Mouse (Mus musculus): ENCODE measurements around the gene Dis3.

DNA sequence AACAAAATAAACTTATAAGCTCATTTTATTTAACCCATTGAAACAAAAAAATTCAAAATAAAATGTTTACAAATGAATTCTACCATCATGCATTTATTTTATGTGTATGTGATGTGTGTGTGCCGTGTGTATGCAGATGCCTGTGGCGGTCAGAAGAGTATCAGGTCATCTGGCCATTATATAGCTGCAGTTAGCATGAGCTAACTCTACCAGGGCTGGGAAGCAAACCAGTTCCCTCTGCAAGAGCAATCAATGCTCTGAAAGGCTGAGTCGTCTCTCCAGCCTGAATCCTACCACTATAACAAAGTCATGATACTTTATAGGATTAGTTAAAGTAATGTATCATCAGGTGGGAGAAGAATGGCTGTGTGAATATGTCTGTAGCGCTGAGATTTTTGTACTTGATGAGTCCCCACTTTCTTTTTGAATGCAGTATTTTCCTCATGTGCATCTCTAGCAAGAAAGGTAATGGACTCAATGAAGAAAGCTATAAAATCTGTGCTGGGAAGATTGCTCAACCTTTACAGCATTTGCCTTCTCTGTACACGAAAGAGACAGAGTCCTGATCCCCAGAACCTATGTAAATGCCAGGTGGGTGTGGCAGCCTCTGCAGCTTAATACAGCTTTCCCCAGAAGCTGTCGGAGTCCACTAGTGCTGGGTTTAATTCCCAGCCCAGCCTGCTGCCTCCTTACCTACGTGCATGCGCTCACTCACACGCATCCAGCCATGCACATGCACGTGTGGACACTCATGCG lies 22.2 kb upstream of the Dis3 start:
- TF ChIP-seq CTCF (IDR thresholded peaks at IDR 0.05; ENCODE audit: low read depth, low read length) (no peak), POLR2A (IDR thresholded peaks at IDR 0.05; ENCODE audit: insufficient read depth, low read length) (no peak)

Data from ES-Bruce4 (cell line).